Mouse (Mus musculus) left cerebral cortex, adult 18-20 months (tissue): ENCODE measurements around the gene Olfr231. TPM values are rescaled to one million over a fixed set of nuclear protein-coding genes. Genes with fewer than 3 reads are reported as not detected.

Source experiments
- DNase-seq, 2 experiments: peaks; one replicate each; pipeline ENCODE4 v3.0.0; 2021 to 2022; ENCODE audit warnings: low spot score in 2 of 2, mixed read lengths in 1 of 2
- long read RNA-seq, 2 experiments: library from polyadenylated mRNA; stranded (forward); transcript quantifications; one replicate each; pipeline ENCODE4 v2.0.0; 2021
- total RNA-seq, 2 experiments: library from RNA; stranded (reverse); gene quantifications; 2 replicates each; pipeline ENCODE4 v1.2.3; 2021

The Olfr231 gene
- total RNA-seq, result not detected
- long read RNA-seq, experiment 1, result 0 reads
- long read RNA-seq, experiment 2, result 0 reads

DNA sequence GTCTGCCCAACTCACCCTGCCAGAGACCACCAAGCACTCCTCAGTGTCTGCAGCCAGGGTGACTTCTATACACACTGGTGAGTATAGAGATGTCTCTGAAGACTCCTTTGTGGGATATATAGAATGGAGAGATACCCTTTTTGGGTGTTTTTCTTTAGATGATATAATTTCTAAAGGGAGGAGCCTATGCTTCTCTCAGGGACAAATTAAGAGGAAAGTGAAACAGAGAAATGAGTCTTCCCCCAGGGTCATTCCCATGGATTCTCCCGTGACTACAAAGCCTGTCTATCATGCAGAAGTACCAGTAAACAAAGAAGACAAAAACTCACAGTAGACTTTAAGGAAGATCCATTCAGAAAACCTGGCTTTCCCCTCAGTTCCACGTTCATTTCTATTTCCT, at the start of gene Olfr231:
Gene Olfr231 (minus strand): TSS at position 101 of the 400 bp plus-strand sequence.
- DNase-seq, result no peak

DNA sequence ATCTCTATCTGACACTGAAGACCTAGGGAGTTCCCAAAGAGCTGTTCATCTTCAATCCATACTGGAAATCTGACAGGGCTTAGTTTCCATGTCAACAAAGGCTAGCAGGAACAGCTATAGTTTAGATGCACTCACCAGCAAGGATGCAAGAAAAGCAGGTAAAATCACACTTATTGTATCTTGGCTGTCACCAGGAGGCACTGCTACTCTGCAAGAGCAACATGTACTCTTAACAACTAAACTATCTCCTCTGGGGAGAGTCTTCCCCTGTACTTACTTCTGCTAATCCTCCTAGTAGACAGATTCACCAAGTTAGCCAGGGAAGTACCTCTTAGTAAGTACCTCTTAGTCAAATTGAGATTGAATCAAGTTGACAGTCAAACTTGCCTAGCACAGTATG, 48.1 kb upstream of the Olfr231 start:
- DNase-seq, result no peak

DNA sequence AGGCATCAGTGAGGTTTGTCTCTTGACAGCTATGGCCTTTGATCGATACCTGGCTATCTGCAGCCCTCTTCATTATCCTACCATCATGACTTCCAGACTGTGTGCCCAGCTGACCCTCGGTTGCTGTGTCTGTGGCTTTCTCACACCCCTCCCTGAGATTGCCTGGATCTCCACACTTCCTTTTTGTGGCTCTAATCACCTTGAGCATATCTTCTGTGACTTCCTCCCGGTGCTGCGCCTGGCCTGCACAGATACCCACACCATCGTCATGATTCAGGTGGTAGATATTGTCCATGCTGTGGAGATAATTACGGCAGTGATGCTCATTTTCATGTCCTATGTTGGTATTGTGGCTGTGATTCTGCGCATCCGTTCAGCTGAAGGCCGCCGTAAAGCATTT, 38.1 kb upstream of the Olfr231 start:
- no peak for DNase-seq

DNA sequence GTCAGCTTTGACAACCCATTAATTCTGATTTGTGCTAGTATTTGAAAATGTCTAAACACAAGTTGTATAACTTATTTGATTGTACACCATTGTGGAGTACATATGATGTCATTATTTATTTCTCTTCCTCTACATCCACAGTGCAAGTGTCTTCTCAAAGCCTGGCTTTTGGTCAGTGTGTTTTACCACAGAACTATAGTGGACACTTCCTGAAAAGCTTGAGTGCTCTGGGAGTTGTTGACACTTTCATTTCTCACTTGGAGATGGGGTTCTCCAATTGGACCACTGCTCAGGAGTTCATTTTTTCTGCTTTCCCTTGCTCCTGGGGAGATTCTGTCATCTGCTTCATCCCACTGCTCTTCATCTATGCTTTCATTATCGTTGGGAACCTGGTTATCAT, 37.5 kb upstream of the Olfr231 start:
- no peak for DNase-seq

DNA sequence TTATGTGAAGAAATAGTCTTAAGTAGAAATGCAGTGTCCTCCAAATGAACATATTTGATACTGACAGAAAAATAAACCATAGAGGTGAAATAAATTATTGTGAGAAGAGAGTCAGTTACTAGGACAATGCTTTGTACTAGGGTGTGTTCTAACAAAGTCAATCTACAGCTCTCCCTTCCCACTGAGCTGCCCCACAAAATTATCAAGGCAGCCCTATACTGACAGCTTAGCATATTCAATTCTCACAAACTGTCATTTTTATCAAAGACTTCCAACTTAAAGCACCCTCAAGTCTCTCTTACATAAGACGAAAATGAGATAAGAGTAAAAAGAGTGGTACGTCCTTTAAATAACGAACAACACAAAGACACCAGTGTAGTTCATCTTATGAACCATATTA, 36.7 kb upstream of the Olfr231 start:
- DNase-seq, result no peak

DNA sequence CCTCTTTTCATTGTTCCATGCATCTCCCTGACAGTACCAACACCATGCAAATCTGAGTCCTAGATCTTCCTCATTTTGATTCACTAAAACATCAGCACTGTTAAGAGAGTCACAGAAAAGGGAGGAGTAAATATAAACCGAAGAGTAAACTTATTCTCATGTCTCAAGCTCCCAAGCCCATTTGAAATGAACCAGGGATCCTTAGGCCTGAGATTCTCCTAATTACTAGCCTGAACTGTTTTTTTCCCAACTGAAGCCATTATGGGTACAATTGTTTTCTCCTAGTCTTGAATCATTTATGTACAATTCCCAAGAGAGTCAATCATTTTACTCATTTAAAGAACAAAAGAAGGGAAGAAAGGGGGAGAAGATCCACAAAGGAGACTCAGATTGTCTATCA, 34.4 kb upstream of the Olfr231 start, which contains the start of gene Olfr420:
Gene Olfr420 (plus strand): TSS at position 301 of the 400 bp plus-strand sequence.
- no peak for DNase-seq

DNA sequence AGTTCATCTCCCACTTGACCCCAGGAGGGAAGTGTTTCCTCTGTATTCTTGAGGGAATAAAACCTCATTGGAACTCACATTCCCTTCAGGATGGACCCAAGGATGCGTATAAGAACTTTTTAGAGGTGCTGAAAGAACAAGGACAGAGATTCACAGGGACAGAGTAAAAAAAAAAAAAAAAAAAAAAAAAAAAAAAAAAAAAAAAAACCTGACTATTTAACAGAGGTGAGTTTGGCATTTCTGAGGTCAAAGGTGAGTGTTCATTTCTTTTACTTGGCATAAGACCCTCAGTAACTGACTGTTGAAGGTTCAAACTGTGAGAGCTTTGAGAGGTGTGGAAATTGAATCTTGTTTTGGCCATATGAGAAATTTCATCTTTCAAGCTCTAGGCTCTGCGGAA, 28.3 kb upstream of the Olfr231 start:
- DNase-seq, result no peak

DNA sequence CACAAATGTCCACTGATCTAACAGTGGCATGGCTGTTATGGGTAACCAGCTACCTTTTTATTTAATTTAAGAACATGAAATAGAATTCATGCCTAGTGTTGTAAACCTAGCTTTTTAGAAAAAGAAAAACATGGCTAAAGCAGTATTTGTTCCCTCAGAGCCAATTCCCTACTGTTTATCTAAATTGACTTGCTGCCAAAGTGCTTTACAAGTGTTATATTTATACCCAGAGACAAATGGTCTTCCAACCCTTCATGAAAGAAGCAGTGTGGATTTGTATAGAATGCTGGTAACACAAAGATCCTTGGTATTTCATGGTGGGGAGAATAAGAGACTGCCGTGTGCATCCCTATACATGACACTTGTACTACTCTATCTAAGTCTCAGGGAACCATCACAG, 25.7 kb upstream of the Olfr231 start:
- DNase-seq, result no peak

DNA sequence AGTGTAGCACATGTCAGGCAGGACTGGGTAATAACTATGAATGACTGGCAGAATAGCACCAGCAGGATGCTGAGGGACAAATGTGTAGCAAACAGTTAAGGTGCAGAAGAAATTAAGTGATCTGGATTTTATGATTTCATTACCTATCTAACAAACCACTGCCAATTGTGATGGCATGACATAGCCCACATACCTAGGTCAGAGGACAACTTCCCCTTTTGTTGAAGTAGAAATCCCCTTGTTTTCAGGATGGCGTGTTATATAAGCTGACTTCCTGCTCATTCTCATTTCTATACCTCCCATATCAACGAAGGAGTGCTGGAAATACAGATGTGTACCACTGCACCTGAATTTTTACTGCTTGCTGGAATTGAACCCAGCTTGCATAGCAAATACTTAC, 20.4 kb upstream of the Olfr231 start:
- DNase-seq, result no peak

DNA sequence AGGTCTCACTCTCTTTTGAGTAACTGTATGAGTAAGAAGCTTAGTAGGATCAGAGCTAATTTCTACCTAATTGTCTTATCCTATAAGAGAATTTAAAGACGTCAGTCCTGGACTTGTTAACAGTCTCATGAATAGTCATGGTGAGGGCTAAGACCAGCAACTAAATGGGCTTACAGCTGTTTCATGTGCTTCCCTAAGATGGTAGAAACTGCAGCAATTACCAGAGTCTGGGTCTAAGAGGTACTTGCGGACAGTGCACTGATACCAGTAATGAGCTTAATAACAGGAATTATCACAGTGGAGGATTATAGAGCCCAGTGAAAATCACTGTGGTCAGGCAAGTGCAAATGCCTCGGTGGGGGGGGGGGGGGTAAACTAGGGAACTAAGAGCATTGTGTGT, 11.0 kb upstream of the Olfr231 start:
- no peak for DNase-seq

DNA sequence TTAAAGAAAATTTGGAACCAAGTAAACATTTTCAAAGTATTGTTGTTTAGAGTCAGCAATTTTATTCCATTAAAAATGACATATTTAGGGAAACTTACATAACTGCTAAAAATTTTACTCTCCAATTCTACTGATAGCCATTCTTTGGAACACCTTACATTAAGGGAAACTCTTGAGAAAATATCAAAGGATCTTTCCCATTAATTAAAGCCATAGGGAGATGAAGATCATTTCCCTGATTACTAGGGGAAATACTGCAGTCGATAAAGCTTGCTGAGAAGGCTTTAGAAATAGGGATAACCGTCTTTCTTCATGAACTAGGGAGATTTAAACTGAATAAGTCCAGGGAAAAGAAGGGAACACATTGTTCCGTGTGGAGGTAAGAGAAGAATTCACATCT, 10.3 kb upstream of the Olfr231 start, which contains the start of gene Olfr424:
Gene Olfr424 (plus strand): TSS at position 301 of the 400 bp plus-strand sequence.
- no peak for DNase-seq

DNA sequence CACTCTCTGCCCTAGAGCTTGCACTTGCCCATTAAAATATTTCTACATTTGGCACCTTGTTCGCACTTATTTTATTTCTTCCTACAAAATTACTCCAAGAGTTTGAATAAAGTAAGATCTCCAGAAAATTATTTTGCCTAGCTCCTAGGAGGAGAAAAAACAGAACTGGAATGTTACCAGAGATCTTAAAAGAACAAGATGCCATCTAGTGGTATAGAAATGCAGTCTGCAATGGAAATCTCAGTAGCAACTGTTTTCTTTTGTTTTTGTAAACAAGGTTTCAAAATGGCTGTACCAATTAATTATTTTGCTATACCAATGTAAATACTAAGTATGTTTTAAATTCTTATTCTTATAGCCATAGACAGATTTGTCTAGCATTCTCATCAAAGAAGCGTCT, 17.2 kb downstream of the Olfr231 start:
- no peak for DNase-seq

DNA sequence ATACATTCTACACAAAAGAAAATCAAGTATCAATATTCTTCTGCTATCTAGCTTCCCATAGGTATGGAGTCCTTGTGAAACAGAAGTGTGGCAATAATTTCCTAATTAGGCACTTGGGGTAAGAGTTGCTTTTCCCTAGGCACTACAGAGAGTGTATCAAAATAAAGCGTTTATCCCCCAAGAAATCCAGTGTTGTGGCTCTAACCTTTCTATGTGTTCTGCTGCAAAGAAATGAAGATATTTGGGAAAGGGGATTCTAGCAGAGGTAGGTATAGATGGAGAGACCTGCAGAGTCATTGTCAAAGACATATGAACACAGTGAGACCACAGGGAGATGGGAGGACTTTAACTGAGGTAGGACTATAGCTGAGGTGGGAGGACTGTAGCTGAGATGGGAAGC, 24.4 kb downstream of the Olfr231 start, which contains the start of gene Olfr427:
Gene Olfr427 (plus strand): TSS at position 301 of the 400 bp plus-strand sequence.
- no peak for DNase-seq

DNA sequence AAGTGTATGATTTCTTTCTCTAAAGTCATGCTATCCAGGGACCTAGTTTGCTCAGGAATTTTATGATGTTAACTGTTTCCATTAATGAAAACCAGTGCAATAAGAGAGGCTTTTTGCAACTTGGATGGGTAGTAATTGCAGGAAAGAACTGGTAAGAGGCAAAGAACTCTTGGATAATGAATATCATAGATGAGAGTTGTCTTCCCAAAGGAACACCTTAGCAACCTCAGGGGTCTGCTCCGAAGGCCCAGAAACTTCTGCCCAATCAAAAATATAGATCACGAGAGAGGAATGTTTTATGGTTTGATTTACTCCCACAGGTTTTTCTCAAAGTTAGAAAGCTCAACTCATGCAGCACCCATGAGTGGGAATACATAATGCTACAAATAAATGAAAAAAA, 36.9 kb downstream of the Olfr231 start, which contains the start of gene Olfr429:
Gene Olfr429 (plus strand): TSS at position 301 of the 400 bp plus-strand sequence.
- DNase-seq, result no peak

DNA sequence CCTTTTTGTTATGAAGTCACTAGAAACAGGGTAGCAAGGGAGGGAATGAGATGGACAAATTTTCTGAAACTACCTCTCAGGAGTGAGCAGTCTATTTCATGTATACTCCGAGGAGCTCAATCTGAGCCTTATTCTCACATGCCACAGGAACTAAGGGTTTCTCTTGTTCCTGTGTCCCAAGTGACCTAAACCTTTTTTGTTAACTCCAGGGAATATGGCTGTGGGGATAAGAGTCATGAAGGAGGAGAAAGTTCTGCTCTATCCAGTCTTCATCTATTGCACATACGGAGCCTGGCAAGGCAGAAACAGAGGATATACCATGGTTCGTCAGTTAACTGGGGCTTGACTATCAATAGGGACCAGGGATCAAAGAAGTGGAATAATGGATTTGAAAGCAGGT, 54.7 kb downstream of the Olfr231 start, which contains the start of gene Olfr430:
Gene Olfr430 (plus strand): TSS at position 301 of the 400 bp plus-strand sequence.
- DNase-seq, result no peak

Other genes with a start within 250 kb of the Olfr231 start
- gene Ifi211, start 208.1 kb downstream of the Olfr231 start, total RNA-seq, result not detected
- 1 to 10 TPM in 1 of 2 experiments, under 1 TPM in 1; 0.86 to 1.6 TPM for gene Mndal, start 178.7 kb downstream of the Olfr231 start, total RNA-seq
- under 1 TPM; 0.53 to 0.59 TPM for gene Ifi203, start 178.5 kb downstream of the Olfr231 start, total RNA-seq
- not detected for gene Ifi202b, start 138.4 kb downstream of the Olfr231 start, total RNA-seq
- gene Ifi205, start 89.4 kb downstream of the Olfr231 start, total RNA-seq, result not detected
- gene Olfr433, start 80.5 kb downstream of the Olfr231 start, total RNA-seq, result not detected
- gene Olfr432, start 72.0 kb downstream of the Olfr231 start, total RNA-seq, result not detected
- not detected for gene Olfr430, start 54.6 kb downstream of the Olfr231 start, total RNA-seq
- gene Olfr429, start 36.8 kb downstream of the Olfr231 start, total RNA-seq, result not detected
- not detected for gene Olfr427, start 24.3 kb downstream of the Olfr231 start, total RNA-seq
- not detected for gene Olfr424, start 10.4 kb upstream of the Olfr231 start, total RNA-seq
- gene Olfr420, start 34.5 kb upstream of the Olfr231 start, total RNA-seq, result not detected
- gene Spta1, start 51.6 kb upstream of the Olfr231 start, total RNA-seq, result under 1 TPM; 0.05 to 0.07 TPM
- gene Olfr419, start 130.9 kb upstream of the Olfr231 start, total RNA-seq, result not detected
- not detected for gene Mptx1, start 209.4 kb upstream of the Olfr231 start, total RNA-seq
- gene Olfr417, start 244.0 kb upstream of the Olfr231 start, total RNA-seq, result not detected